In genomic region chr9:98535763-98536162, GRCm38 (mm10) we compare ENCODE assay signal across 15 mouse cellular contexts. TPM values are rescaled to one million over a fixed set of nuclear protein-coding genes. Genes with fewer than 3 reads are reported as not detected.
DNase-seq lines count a peak whose midpoint lies in the region; ATAC-seq and TF ChIP-seq lines count a peak whose summit lies in the region.
"Had no signal": no experiment of that assay in that cellular context is flagged by ENCODE, and none has a peak within 500 bp of the region (broad histone marks: within the 10 kb centered on the region; RNA-seq: fewer than 3 reads in every experiment).

No protein-coding gene starts in this region.

- peak; percentile 3 for DNase-seq in CD4-positive, CD25-positive, alpha-beta regulatory T cell, adult 2 months (ENCODE audit: low read depth, low spot score)
- no peak for DNase-seq in left cerebral cortex, adult 2 months (ENCODE audit: extremely low spot score in 1 of 2, low spot score in 2 of 2)
- no peak for DNase-seq in left cerebral cortex, postnatal 4 days
- DNase-seq in A20 (ENCODE audit: low read depth, low spot score) (peak; percentile 22), ZHBTc4 (ENCODE audit: low read depth, low spot score) (peak; percentile 57)
- no peak for DNase-seq in T-cell, adult 2 months (ENCODE audit: low spot score)
- DNase-seq: cerebellum, postnatal 36 days; heart, adult 11 months; kidney, adult 18-20 months; layer of hippocampus, adult 9-11 months; lung, postnatal 4 days; spleen, adult 18-20 months had no signal

- intact Hi-C loops in left cerebral cortex, adult 2 months (cut with DNase I) = loop anchor here (5.0 kb wide), 2 partner anchors 503 to 1363 kb away; partner anchors contain the start of gene Clstn2
- intact Hi-C loops in left cerebral cortex, postnatal 4 days (cut with DNase I) = loop anchor here (5.0 kb wide), 2 partner anchors 93 to 503 kb away; partner anchors contain the start of gene Clstn2

- no peak for ATAC-seq in CD4-positive, CD25-positive, alpha-beta regulatory T cell, adult 4 months
- no peak for ATAC-seq in megakaryocyte, adult 5-6 weeks (ENCODE audit: poor library complexity, severe bottlenecking)

- no peak overlapping the region for H3K4me3 ChIP-seq in left cerebral cortex, adult 2 months

- peak; percentile 36 for TF ChIP-seq CTCF in left cerebral cortex, adult 2 months (IDR thresholded peaks at IDR 0.05)

- H3K27ac ChIP-seq in left cerebral cortex, adult 2 months = no peak overlapping the region

RNA-seq across cellular contexts. Expression of gene Copb2, which starts 27.8 kb away (rescaled TPM):
- 10 to 100 TPM; 92.6 to 93.8 TPM for polyA plus RNA-seq in CD4-positive, CD25-positive, alpha-beta regulatory T cell, adult 4 months (2017; shearing (Covaris generic))
- 10 to 100 TPM; 84.2 to 91.0 TPM for total RNA-seq in left cerebral cortex, adult 2 months (2021)
- 100 to 1,000 TPM; 111 to 117 TPM for total RNA-seq in left cerebral cortex, postnatal 4 days (2021)
- 130 and 144 TPM in 2 replicates for total RNA-seq in megakaryocyte, adult 5-6 weeks (2015)
- total RNA-seq in megakaryocyte, adult 5-6 weeks (2017) = 141 and 153 TPM in 2 replicates

RNA-seq across cellular contexts. Expression of gene Rbp2, which starts 49.8 kb away (rescaled TPM):
- not detected for polyA plus RNA-seq in CD4-positive, CD25-positive, alpha-beta regulatory T cell, adult 4 months (2017; shearing (Covaris generic))
- total RNA-seq in left cerebral cortex, adult 2 months (2021) = not detected
- not detected for total RNA-seq in left cerebral cortex, postnatal 4 days (2021)
- not detected in 2 replicates for total RNA-seq in megakaryocyte, adult 5-6 weeks (2015)
- total RNA-seq in megakaryocyte, adult 5-6 weeks (2017) = not detected in 2 replicates
- total RNA-seq: hematopoietic stem cell, adult 5-6 weeks had no signal

Comparison
In these comparisons a context has a peak if more than half of its experiments do, and no peak if none do; other contexts are left out.
1. DNase-seq: peak in CD4-positive, CD25-positive, alpha-beta regulatory T cell, adult 2 months (single experiment), A20 (single experiment) and ZHBTc4 (single experiment); none in left cerebral cortex, adult 2 months (0 of 2), left cerebral cortex, postnatal 4 days (single experiment) and T-cell, adult 2 months (single experiment).